Mouse (Mus musculus): ENCODE measurements around the gene Lce1d.
A peak's percentile ranks its signal among the peaks of the same experiment; 100 is the strongest.
"Not testable (repeated sequence)": the region's sequence is repeated elsewhere in the genome, so short reads cannot be mapped to it uniquely, and the experiment has no call there.

The Lce1d gene

DNA sequence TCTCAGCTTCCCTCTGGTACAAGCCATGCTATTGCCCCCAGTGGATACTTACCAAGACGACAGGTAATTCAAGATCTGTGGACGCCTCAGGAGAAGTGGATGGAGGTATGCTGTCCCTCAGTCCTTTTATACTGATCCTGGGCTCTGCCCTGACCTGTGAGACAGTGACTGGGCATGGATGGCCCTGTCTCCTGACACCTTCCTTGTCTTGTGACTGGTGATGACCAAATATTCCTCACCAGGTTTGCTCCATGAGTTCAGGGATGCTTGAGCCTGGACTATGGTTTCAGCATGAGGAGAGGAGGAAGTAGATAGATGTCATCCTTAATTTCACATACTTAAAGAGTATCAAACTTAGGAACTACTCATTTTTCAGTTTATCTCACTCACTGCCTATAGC is at the start of gene Lce1d:
Gene Lce1d (minus strand): TSS at position 101 of the 400 bp plus-strand sequence.
- no peak for DNase-seq (ENCODE audit: extremely low read depth, low read depth, low spot score)

DNA sequence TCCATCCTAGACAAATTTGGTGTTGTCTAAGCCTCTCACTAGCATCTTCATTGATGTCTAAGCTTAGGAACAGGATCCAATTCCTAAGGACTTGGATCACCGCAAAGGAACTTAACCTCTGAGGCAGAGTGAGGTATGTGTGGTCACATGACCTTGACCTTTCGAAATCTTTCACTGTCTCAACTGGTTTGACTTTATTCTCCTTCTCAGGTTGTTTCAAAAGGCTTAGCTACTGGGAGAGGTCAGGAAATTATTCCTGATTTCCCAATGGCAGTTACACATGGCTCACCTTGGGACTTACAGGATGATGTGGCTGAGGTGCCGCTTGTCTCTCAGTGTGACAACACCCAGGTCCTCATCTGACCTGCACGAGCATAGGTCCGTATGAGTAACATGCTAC is 35.6 kb upstream of the Lce1d start:
- peak; percentile 50 for DNase-seq (ENCODE audit: extremely low read depth, low read depth, low spot score)

DNA sequence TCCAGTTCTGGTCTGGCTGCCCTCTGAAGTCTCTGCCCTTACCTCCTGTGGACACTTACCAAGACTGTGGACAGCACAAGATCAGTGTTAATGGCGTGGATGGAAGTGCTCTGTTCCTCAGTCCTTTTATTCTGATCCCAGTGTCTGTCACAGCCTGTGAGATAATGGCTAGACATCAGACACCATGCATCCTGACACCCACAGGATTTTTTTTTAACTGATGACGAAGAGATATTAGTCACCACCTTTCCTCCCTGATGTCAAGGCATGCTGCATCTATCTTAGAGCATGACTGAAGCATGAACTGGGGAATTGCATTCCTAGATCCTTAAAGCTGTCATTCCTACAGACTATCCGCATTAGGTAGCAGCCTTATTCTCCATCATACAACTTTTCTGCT is 33.2 kb upstream of the Lce1d start, which contains the start of gene Lce1f:
Gene Lce1f (minus strand): TSS at position 101 of the 400 bp plus-strand sequence.
- DNase-seq (ENCODE audit: extremely low read depth, low read depth, low spot score): no peak

DNA sequence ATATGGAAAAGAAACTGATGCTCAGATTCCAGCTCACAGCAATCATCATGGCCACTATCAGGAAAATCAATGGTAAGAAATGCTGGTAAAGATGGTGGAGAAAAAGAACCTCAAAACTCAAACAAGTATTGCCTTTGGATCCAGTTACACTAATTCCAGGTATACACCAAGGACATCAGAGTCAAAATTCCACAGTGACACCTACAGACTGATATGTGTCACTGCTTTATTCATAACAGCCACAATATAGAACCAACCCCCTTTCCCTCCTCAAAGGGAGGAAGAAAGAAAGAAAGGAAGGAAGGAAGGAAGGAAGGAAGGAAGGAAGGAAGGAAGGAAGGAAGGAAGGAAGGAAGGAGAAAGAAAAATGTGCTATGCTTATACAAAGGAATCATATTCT is 28.1 kb upstream of the Lce1d start:
- no peak for DNase-seq (ENCODE audit: extremely low read depth, low read depth, low spot score)

DNA sequence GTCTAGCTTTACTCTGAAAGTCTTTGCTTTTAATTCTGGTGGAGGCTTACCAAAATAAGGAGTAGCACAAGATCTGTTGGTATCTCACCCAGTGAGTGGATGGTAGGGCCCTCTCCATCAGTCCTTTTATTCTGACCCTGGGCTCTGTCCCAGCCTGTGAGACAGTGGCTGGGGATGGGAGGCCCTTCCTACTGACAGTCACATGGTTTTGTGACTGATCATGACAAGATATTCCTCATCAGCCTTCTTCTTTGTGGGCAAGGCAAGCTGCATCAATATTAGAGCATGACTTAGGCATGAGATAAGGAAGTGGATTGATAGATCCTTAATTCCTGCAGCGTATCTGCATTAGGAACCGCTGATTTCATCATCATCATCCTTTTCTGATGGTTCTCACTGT is 22.0 kb upstream of the Lce1d start, which contains the start of gene Lce1e:
Gene Lce1e (minus strand): TSS at position 101 of the 400 bp plus-strand sequence.
- no peak for DNase-seq (ENCODE audit: extremely low read depth, low read depth, low spot score)

DNA sequence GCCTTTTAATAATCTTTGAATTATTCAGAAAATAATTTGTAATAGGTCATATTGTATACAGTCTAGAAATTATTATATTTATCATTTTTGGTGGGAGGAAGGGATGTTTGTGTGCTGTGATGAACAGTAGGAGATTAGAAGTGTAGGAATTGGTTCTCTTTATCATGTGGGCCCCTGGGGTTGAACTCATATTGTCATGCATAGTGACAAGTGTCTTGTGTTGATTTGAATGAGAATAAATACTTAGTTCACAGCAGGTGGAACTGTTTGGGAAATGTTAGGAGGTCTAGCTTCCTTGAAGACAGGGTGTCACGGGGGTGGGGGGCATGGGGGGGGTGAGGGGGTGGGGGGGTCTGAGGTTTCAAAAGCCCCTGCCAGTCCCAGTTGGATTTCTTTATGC is 7.6 kb upstream of the Lce1d start:
- DNase-seq (ENCODE audit: extremely low read depth, low read depth, low spot score): no peak

DNA sequence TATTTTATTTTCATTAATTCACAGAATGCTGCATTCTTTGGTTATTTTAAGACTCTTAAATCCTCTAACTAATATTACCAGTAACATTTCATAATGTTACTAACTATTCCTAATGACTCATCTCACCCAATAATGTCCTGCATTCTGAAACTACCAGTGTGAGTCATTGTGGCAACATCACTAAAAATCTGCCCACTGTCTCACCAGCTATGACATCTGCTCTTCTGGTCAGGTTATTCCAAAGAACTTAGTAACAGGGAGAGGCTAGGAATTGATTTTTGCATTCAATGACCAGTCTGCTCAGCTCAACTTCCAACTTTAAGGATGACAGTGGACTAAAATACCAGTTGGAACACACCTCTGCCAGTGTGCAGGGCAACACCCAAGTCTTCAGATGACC is 4.7 kb upstream of the Lce1d start:
- DNase-seq (ENCODE audit: extremely low read depth, low read depth, low spot score): no peak

DNA sequence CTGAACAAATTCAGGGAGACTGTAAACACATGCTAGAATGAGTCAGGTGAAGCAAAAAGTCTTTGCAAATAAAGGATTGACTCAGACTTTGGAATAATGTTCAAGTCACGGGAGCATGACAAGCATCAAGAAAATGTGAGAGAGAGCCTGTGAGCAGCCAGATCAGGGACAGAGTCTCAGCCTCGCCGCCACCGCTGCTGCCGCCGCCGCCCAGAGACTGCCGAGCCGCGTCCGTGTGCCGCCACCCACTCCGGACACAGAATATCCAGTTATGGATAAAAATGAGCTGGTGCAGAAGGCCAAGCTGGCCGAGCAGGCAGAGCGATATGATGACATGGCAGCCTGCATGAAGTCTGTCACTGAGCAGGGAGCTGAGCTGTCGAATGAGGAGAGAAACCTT is 2.1 kb upstream of the Lce1d start:
- DNase-seq (ENCODE audit: extremely low read depth, low read depth, low spot score): not testable (repeated sequence)

DNA sequence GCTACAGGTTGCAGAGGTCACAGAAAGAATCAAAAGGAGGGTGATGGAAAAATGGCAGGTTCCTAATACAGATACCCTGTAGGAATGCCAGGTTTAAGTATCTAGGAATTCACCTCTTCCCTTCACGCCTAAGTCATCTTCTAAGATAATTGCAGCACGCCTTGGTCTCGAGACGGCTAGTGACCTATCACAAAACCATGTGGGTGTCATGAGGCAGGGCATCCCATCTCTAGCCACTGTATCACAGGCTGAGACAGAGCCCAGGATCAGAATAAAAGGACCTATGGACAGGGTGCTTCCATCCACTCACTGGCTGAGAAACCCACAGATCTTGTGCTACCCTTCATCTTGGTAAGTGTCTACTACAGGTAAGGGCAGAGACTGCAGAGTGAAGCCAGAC is 8.1 kb downstream of the Lce1d start, which contains the start of gene Lce1c:
Gene Lce1c (plus strand): TSS at position 301 of the 400 bp plus-strand sequence.
- DNase-seq (ENCODE audit: extremely low read depth, low read depth, low spot score): no peak

DNA sequence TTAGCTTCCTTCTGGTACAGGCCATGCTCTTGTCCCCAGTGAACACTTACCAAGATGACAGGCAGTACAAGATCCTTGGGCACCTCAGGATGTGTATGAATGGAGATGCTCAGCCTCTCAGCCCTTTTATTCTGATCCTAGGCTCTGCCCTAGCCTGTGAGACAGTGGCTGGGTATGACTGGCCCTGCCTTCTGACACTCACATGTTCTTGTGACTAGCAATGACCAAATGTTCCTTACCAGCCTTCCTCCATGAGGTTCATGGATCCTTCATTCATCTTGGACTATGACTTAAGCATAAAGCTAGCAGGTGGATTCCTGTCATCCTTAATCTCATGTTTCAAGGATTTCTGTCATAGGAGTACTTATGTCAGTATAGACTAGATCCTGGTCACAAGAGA is 16.8 kb downstream of the Lce1d start, which contains the start of gene Lce1a2:
Gene Lce1a2 (minus strand): TSS at position 101 of the 400 bp plus-strand sequence.
- DNase-seq (ENCODE audit: extremely low read depth, low read depth, low spot score): no peak

DNA sequence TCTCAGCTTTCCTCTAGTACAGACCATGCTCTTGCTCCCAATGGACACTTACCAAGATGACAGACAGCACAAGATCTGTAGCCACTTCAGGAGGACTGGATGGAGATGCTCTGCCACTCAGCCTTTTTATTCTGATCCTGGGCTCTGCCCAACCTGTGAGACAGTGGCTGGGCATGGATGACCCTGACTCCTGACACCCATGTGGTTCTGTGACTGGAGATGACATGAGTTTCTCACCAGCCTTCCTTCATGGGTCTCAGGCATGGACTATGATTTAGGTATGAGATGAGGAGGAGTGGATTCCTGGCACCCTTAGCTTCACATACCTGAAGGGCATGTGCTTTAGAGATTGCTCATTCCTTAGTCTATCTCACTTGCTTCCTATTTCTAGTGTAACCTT is 30.2 kb downstream of the Lce1d start, which contains the start of gene Lce1b:
Gene Lce1b (minus strand): TSS at position 101 of the 400 bp plus-strand sequence.
- DNase-seq (ENCODE audit: extremely low read depth, low read depth, low spot score): no peak

DNA sequence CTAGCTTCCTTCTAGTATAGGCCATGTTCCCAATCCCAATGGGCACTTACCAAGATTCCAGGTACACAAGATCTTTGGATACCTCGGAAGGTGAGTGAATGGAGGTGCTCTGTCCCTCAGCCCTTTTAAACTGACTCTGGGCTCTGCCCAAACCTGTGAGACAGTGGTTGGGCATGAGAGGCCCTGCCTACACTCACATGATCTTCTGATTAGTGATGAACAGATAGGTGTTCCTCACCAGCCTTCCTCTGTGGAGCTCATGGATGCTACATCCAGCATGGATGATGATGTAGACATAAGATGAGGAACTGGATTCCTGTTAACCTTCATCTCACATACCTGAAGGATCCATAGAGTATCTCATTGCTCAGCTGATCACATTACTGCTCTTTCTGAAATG is 38.8 kb downstream of the Lce1d start, which contains the start of gene Lce1a1:
Gene Lce1a1 (minus strand): TSS at position 101 of the 400 bp plus-strand sequence.
- DNase-seq (ENCODE audit: extremely low read depth, low read depth, low spot score): no peak

DNA sequence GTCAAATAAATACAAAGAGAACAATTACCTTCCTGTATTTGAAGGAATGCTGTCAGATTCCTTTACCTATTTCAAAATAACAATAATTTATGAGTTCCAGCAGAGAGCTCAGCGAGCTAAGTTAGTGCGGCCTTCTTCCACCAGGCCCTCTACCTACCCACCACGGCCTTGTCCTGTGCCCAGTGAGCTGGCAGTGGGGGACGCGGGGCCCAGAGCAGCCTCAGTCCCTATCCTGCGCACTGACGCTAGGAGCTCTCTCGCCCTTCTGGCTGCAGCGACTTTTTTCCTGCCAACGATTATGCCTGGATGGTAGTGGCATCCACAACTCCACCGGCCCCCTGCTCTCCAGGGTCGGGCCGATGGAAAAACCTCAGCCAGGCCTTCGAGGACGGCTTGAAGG is 47.2 kb downstream of the Lce1d start:
- no peak for DNase-seq (ENCODE audit: extremely low read depth, low read depth, low spot score)

DNA sequence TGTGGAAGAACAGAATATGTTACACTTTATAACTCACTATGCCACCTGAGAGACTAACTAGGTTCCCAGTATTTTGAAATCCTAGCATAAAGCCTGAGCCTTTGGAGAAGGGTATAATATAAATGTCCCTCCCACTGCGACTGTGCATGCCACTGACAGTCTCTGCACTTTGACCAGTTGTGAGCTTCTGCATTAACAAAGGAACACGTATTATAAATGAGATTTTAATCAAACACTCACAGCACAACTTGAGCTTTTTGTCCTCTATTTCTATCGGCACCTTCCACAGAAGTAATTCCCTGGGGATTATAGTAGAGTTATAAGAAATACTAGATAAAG is 48.4 kb downstream of the Lce1d start:
- DNase-seq (ENCODE audit: extremely low read depth, low read depth, low spot score): no peak

DNA sequence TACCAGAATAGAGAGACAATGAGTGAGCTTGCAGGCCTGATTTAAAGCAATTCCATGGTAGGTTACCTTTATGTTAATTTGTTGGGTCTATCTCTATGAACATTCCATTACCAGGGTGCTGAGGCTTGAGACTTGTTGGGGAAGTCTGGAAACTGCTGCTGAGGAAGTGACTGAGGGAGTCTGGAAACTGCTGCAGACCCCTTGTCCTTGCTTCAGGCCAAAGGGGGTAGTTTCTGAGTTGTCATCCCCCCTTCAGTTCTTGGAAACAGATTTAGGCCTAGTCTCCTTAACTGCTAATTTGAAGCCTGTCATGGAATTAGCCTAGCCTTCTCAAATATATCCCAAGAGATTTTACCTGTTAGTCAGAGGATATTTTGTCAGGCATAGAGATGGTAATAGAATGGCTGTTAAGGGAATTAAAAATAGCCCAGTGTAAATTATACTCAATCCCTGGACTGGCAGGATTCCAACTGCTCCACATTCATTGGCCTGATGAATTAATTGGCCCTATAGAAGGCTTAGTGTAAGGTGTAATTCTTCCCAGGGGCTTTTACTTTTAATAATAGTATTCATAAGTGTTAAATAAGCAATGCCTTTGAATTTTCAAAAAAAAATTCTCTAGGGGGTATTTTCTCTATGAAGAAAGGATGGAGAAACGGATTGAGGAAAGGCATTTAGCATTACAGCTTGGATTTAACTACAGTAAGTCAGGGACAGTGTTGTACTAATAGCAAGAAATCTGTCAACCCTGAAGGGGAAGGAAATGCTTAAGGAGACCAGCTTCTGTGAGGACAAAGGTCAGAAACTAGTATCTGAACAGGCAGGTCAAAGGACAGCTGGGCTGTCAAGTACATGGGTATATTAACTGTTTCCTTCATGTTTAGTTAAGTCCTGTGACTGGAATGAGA is 49.0 kb downstream of the Lce1d start:
- DNase-seq (ENCODE audit: extremely low read depth, low read depth, low spot score): no peak

All from fat pad, adult 2 months (tissue).